Mouse (Mus musculus): ENCODE results near the gene Nars2. TPM values are rescaled to one million over a fixed set of nuclear protein-coding genes. Genes with fewer than 3 reads are reported as not detected.

The Nars2 gene
- polyA plus RNA-seq (2015; fragmentation: Nextera tagmentation; extraction: Ambion mirVana) = 16.8 and 20.5 TPM in 2 replicates

GRCm38 (mm10) chr7:96951281-96952051 lies at the start of gene Nars2:
Gene Nars2 (plus strand): TSS chr7:96951505.
- under 1% methylated on average over 62 of the region's 62 CpGs for WGBS
- H3K9ac ChIP-seq = peak within 1 kb of the TSS; percentile 89

GRCm38 (mm10) chr7:96902183-96902582 lies 49.1 kb upstream of the Nars2 start:
- Histone ChIP-seq H3K27ac (replicated peaks) (no peak overlapping the region), H3K9me3 (no peaks in the 10 kb centered on the region), H3K27me3 (no peaks in the 10 kb centered on the region; the same call in 1 of the 2 replicates), H3K4me1 (replicated peaks) (peaks cover 22% of the 10 kb centered on the region), H3K4me2 (no peak overlapping the region), H3K4me3 (no peak overlapping the region), H3K9ac (no peak overlapping the region), H3K36me3 (no peaks in the 10 kb centered on the region)
- WGBS = 56% methylated on average over 5 of the region's 5 CpGs
- ATAC-seq (ENCODE audit: low FRiP score, low read depth) = no peak

More at GRCm38 (mm10) chr7:96951281-96952051, at the start of gene Nars2:
- H3K9me3 ChIP-seq = no peaks in the 10 kb centered on the region
- H3K27me3 ChIP-seq = no peaks in the 10 kb centered on the region
- peaks cover 17% of the 10 kb centered on the region for H3K4me1 ChIP-seq (replicated peaks)
- H3K36me3 ChIP-seq = no peaks in the 10 kb centered on the region
- H3K27ac ChIP-seq (replicated peaks) = peak within 1 kb of the TSS; percentile 88
- peak within 1 kb of the TSS; percentile 98 for H3K4me3 ChIP-seq
- peak within 1 kb of the TSS; percentile 93 for H3K4me2 ChIP-seq
- peak; percentile 100 for ATAC-seq (ENCODE audit: low FRiP score, low read depth)

GRCm38 (mm10) chr7:96903088-96903985 lies 48.0 kb upstream of the Nars2 start:
- no peak overlapping the region for H3K4me2 ChIP-seq
- no peaks in the 10 kb centered on the region for H3K36me3 ChIP-seq
- H3K4me3 ChIP-seq = no peak overlapping the region
- no peaks in the 10 kb centered on the region; the same call in 1 of the 2 replicates for H3K27me3 ChIP-seq
- no peak overlapping the region for H3K9ac ChIP-seq
- no peak overlapping the region for H3K27ac ChIP-seq (replicated peaks)
- WGBS = 73% methylated on average over 17 of the region's 17 CpGs
- ATAC-seq (ENCODE audit: low FRiP score, low read depth) = no peak
- H3K9me3 ChIP-seq = no peaks in the 10 kb centered on the region
- H3K4me1 ChIP-seq (replicated peaks) = peaks cover 31% of the 10 kb centered on the region

DNA sequence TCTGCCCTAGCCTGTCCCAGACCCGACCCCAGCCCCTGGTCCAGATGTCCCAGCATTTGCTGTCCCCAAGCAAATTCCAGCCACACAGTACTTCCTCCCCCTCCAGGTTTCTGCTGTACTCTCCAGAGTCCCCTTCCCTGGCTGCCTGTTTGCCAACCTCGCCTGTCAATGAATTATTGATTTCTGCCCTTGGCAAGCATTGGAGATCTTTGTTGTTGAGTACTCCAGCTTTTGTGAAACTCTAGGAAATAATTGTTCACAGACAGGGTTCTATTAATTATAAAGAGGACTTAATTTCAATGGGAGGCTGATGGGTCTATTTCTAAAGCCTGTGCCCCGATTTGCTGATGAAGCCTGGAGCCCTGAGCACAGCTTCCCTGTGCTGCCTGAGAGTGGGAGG lies 46.9 kb upstream of the Nars2 start:
- Histone ChIP-seq H3K27ac (replicated peaks) (no peak overlapping the region), H3K4me3 (no peak overlapping the region), H3K36me3 (no peaks in the 10 kb centered on the region), H3K9ac (no peak overlapping the region), H3K4me1 (replicated peaks) (peaks cover 21% of the 10 kb centered on the region; the same call in 1 of the 2 replicates), H3K9me3 (no peaks in the 10 kb centered on the region), H3K4me2 (no peak overlapping the region), H3K27me3 (no peaks in the 10 kb centered on the region; the same call in 1 of the 2 replicates)
- 0 out of 2 replicates have a peak, but pooled peaks have one; percentile 49 for ATAC-seq (ENCODE audit: low FRiP score, low read depth)
- 22% methylated on average over 3 of the region's 3 CpGs for WGBS

DNA sequence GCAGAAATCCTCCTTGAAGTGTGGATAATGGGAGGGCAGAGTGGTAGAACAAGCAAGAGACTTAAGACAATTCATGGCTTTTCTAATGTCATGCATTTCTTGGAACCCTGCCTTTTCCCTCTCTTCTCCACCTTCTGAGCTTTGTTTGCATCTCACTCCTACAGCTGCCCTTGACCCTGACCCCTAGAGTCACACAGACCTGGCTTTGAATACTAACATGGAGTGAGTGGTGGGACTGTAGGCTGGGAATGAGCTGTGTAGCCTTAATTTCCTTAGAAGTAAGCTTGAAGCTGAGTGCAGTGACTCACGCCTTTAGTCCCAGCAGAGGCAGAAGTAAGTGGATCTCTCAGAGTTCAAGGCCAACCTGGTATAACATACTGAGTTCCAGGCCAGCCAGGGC lies 46.4 kb upstream of the Nars2 start:
- no peak overlapping the region for H3K27ac ChIP-seq (replicated peaks)
- H3K9me3 ChIP-seq = no peaks in the 10 kb centered on the region
- no peak for ATAC-seq (ENCODE audit: low FRiP score, low read depth)
- no peaks in the 10 kb centered on the region for H3K36me3 ChIP-seq
- no peaks in the 10 kb centered on the region; the same call in 1 of the 2 replicates for H3K27me3 ChIP-seq
- no peak overlapping the region for H3K9ac ChIP-seq
- 79% methylated on average over 1 of the region's 1 CpGs for WGBS
- peaks cover 18% of the 10 kb centered on the region; the same call in 1 of the 2 replicates for H3K4me1 ChIP-seq (replicated peaks)
- no peak overlapping the region for H3K4me3 ChIP-seq
- no peak overlapping the region for H3K4me2 ChIP-seq

DNA sequence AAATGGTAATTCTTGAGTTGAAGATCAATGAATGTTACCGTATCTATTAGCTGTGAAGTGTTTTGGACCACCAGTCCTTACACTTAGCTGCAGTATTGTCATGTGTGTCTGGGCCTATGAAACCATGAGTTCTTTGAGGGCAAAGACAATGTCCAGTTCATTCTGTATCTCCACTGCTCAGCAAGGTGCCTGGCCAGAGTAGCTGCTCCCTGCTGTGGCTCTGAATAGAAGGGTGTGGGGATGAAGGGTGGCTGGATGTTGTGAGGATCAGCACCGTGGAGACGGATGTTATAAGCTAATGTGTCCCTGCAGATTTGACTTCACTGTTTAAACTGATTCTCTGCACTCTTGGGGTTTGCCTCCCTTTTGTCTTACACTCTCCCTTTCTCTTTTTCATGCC lies 45.9 kb upstream of the Nars2 start:
- Histone ChIP-seq H3K27ac (replicated peaks) (no peak overlapping the region), H3K4me1 (replicated peaks) (peaks cover 18% of the 10 kb centered on the region; the same call in 1 of the 2 replicates), H3K4me3 (no peak overlapping the region), H3K4me2 (no peak overlapping the region), H3K36me3 (no peaks in the 10 kb centered on the region), H3K27me3 (no peaks in the 10 kb centered on the region; the same call in 1 of the 2 replicates), H3K9ac (no peak overlapping the region), H3K9me3 (no peaks in the 10 kb centered on the region)
- no peak for ATAC-seq (ENCODE audit: low FRiP score, low read depth)
- 43% methylated on average over 3 of the region's 3 CpGs for WGBS

DNA sequence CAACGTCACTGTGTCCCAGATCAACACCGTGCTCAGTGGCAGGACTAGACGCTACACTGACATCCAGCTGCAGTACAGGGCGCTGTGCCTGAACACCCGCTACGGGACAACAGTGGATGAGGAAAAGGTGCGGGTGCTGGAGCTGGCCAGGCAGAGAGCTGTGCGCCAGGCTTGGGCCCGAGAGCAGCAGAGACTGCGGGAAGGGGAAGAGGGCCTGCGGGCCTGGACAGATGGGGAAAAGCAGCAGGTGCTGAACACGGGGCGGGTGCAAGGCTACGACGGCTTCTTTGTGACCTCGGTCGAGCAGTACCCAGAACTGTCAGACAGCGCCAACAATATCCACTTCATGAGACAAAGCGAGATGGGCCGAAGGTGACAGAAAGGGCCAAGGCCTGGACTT lies 45.1 kb upstream of the Nars2 start:
- no peak overlapping the region for H3K9ac ChIP-seq
- H3K27me3 ChIP-seq = no peaks in the 10 kb centered on the region; the same call in 1 of the 2 replicates
- H3K36me3 ChIP-seq = no peaks in the 10 kb centered on the region
- H3K9me3 ChIP-seq = no peaks in the 10 kb centered on the region
- H3K4me3 ChIP-seq = no peak overlapping the region
- 70% methylated on average over 20 of the region's 20 CpGs for WGBS
- no peak overlapping the region for H3K27ac ChIP-seq (replicated peaks)
- no peak for ATAC-seq (ENCODE audit: low FRiP score, low read depth)
- no peak overlapping the region for H3K4me2 ChIP-seq
- peaks cover 18% of the 10 kb centered on the region; the same call in 1 of the 2 replicates for H3K4me1 ChIP-seq (replicated peaks)

GRCm38 (mm10) chr7:96907971-96908680 lies 43.2 kb upstream of the Nars2 start:
- H3K4me3 ChIP-seq = no peak overlapping the region
- 47% methylated on average over 16 of the region's 16 CpGs for WGBS
- no peak for ATAC-seq (ENCODE audit: low FRiP score, low read depth)
- no peak overlapping the region for H3K27ac ChIP-seq (replicated peaks)
- no peak overlapping the region for H3K4me2 ChIP-seq
- H3K9ac ChIP-seq = no peak overlapping the region
- H3K36me3 ChIP-seq = no peaks in the 10 kb centered on the region
- H3K27me3 ChIP-seq = no peaks in the 10 kb centered on the region; the same call in 1 of the 2 replicates
- H3K4me1 ChIP-seq (replicated peaks) = peaks cover 18% of the 10 kb centered on the region; the same call in 1 of the 2 replicates
- H3K9me3 ChIP-seq = no peaks in the 10 kb centered on the region

- Histone ChIP-seq H3K9ac (no peak overlapping the region), H3K4me2 (no peak overlapping the region), H3K4me3 (no peak overlapping the region), H3K27me3 (no peaks in the 10 kb centered on the region; the same call in 1 of the 2 replicates), H3K4me1 (replicated peaks) (peaks cover 12% of the 10 kb centered on the region; the same call in 1 of the 2 replicates), H3K36me3 (no peaks in the 10 kb centered on the region), H3K9me3 (no peaks in the 10 kb centered on the region), H3K27ac (replicated peaks) (no peak overlapping the region)
- 77% methylated on average over 5 of the region's 5 CpGs for WGBS
- ATAC-seq (ENCODE audit: low FRiP score, low read depth) = no peak
Measured at GRCm38 (mm10) chr7:96909856-96910255, 41.4 kb upstream of the Nars2 start.

DNA sequence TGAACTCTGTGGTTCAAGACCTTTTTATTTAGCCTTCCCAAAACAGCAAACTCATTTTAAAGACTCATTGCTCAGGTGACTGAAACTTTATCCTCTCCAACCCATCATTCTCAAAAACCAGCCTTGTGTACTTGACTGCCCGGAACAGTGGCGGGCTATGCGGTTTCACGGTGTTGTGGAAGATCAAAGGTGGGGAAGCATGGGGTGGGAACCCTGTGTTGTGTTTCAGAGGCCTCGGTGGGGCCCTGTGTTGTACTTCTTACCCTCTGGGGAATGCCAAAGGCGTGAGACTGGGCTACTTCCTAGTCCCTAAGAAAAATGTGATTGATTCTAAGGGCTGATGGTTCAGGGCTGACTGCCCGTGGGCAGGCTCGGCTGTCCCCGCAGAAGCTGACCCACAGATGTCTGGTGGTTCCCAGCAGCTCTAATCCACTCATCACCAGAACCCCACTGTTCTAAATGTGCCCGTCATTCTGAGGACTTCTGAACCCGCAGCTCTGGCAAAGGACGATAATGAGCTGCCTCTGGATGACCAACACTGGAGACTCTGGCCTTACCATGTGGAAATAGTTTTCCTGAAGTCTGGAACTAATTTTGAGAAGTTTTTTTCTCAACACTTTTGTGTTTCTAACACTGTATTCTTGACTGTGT lies 40.9 kb upstream of the Nars2 start:
- no peaks in the 10 kb centered on the region for H3K9me3 ChIP-seq
- no peaks in the 10 kb centered on the region; the same call in 1 of the 2 replicates for H3K27me3 ChIP-seq
- no peak overlapping the region for H3K27ac ChIP-seq (replicated peaks)
- WGBS = 67% methylated on average over 12 of the region's 12 CpGs
- no peak overlapping the region for H3K4me2 ChIP-seq
- H3K9ac ChIP-seq = no peak overlapping the region
- no peaks in the 10 kb centered on the region for H3K36me3 ChIP-seq
- peaks cover 12% of the 10 kb centered on the region; the same call in 1 of the 2 replicates for H3K4me1 ChIP-seq (replicated peaks)
- no peak overlapping the region for H3K4me3 ChIP-seq
- no peak for ATAC-seq (ENCODE audit: low FRiP score, low read depth)

DNA sequence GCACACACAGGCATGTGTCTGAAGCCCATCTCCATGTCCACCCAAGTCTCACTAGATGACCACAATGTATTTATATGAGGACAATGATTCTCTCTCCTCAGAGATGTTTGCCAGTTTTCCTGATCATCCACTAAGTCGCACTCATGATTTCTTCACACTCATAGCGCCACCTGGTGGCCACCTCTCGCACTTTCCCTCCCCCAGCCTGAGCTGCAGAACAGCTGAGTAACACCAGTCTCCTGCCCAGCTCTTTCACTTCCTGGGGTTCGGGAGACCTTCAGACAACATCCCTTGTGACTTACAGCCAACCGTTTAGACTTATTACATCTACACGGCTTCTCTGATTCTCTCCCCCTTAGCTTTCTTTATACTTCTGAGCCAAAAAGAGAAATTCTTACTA lies 37.3 kb upstream of the Nars2 start:
- Histone ChIP-seq H3K36me3 (no peaks in the 10 kb centered on the region), H3K4me1 (replicated peaks) (no peaks in the 10 kb centered on the region), H3K4me3 (no peak overlapping the region), H3K4me2 (no peak overlapping the region), H3K9me3 (no peaks in the 10 kb centered on the region), H3K27ac (replicated peaks) (no peak overlapping the region), H3K27me3 (peaks cover 2% of the 10 kb centered on the region; the same call in 1 of the 2 replicates), H3K9ac (no peak overlapping the region)
- ATAC-seq (ENCODE audit: low FRiP score, low read depth) = peak; percentile 59; the same call in 1 of the 2 replicates
- 9% methylated on average over 6 of the region's 6 CpGs for WGBS
